Mouse (Mus musculus) urinary bladder, adult 18-20 months (tissue): ENCODE measurements at regions not wholly inside any gene's neighbourhood (a gene's known extent, or its start where the extent isn't known, plus 50 kb on each side); places are given as distances from the start of the nearest gene placed in this dataset.

ENCODE experiments used
- DNase-seq, 2 experiments: peaks; one replicate each; pipeline ENCODE4 v3.0.0; 2022; ENCODE audit warnings: low spot score in 2 of 2, mixed read lengths in 2 of 2

- no peak for DNase-seq
Observed at GRCm38 (mm10) chr9:67610696-67611095, 51.2 kb upstream of the Tln2 start.

GRCm38 (mm10) chr9:67611676-67612075 is 52.2 kb upstream of the Tln2 start:
- DNase-seq: no peak

GRCm38 (mm10) chr9:67612101-67612500 is 52.6 kb upstream of the Tln2 start:
- DNase-seq: no peak

- no peak for DNase-seq
Observed at GRCm38 (mm10) chr9:67614068-67614727, 54.7 kb upstream of the Tln2 start.

- no peak for DNase-seq
Observed at GRCm38 (mm10) chr9:67616207-67616606, 56.7 kb upstream of the Tln2 start.

- DNase-seq: no peak
Observed at GRCm38 (mm10) chr9:67617341-67618217, 58.1 kb upstream of the Tln2 start.

- DNase-seq: no peak
Observed at GRCm38 (mm10) chr9:67620945-67621344, 61.4 kb upstream of the Tln2 start.

GRCm38 (mm10) chr9:67627196-67627595 is 67.7 kb upstream of the Tln2 start:
- DNase-seq: no peak

GRCm38 (mm10) chr9:67629624-67630023 is 70.1 kb upstream of the Tln2 start:
- DNase-seq: no peak

- DNase-seq: no peak
Observed at GRCm38 (mm10) chr9:67630173-67630572, 70.7 kb upstream of the Tln2 start.

GRCm38 (mm10) chr9:67631741-67632243 is 72.3 kb upstream of the Tln2 start:
- DNase-seq: no peak

- DNase-seq: peak in 1 of 2 experiments; percentile 28
Observed at GRCm38 (mm10) chr9:67632521-67633025, 73.1 kb upstream of the Tln2 start.

- peak in 1 of 2 experiments; percentile 61 for DNase-seq
Observed at GRCm38 (mm10) chr9:67633026-67633741, 73.7 kb upstream of the Tln2 start.

GRCm38 (mm10) chr9:67633761-67634441 is 74.4 kb upstream of the Tln2 start:
- DNase-seq: peak; percentile 30 to 68

- no peak for DNase-seq
Observed at GRCm38 (mm10) chr9:67646820-67647219, 87.3 kb upstream of the Tln2 start.

- no peak for DNase-seq
Observed at GRCm38 (mm10) chr9:67664773-67665172, 94.5 kb upstream of the C2cd4b start.

GRCm38 (mm10) chr9:67670261-67671020 is 88.8 kb upstream of the C2cd4b start:
- no peak for DNase-seq

- no peak for DNase-seq
Observed at GRCm38 (mm10) chr9:67676906-67677305, 82.3 kb upstream of the C2cd4b start.

- peak; percentile 11 to 31 for DNase-seq
Observed at GRCm38 (mm10) chr9:67683367-67683766, 75.9 kb upstream of the C2cd4b start.

- DNase-seq: no peak
Observed at GRCm38 (mm10) chr9:67692396-67692795, 66.8 kb upstream of the C2cd4b start.

- no peak for DNase-seq
Observed at GRCm38 (mm10) chr9:67693716-67694115, 65.5 kb upstream of the C2cd4b start.
